Mouse (Mus musculus): ENCODE measurements around the gene Neu3. TPM values are rescaled to one million over a fixed set of nuclear protein-coding genes. Genes with fewer than 3 reads are reported as not detected.

Gene Neu3
- polyA plus RNA-seq, 1 experiment, result 0.88 TPM

DNA sequence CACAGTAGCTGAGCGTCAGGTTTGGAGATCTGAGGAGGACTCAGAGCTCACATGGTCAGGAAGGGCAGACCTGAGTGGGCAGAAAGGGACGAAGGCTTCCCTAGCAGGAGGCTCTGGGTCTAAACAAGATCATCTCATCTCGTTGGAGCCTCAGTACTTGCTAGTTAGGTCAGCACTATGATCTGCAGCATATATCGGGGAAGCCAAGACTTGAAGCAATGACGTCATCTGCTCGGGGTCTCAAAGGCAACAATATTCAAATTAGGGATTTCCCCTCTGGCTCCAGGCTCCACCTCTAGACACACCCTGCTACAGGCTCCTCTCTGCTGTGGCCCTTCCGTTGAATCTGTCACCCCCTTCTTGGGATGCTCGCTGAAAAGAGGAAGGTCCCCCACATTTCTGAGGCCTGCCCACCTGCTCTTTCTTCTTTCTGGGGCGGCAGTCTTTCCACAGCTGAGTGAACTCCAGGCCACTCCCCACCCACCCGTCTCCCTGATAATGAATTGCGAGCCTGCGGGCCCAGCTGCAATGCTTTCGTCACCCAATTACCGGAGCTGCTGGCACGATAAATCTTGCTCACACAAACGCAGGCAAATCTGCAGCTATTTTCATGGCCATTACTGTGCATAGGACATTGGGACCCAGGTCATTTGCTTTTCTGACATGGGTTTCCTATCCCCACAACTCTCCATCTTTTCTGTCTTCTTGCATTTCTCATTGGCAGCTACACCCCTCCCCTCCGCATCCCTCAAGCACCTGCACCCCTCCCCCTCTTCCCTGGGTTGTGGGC is 32.8 kb downstream of the Neu3 start:
- Histone ChIP-seq H3ac (ENCODE audit: control insufficient read depth, insufficient read length) (no peak overlapping the region), H3K36me3 (ENCODE audit: control insufficient read depth, insufficient read depth) (no peaks in the 10 kb centered on the region), H3K4me2 (ENCODE audit: low read depth) (peak overlapping the region; percentile 18), H3K27me3 (ENCODE audit: control insufficient read depth, insufficient read depth, insufficient read length) (peaks cover 11% of the 10 kb centered on the region), H3K79me2 (ENCODE audit: control insufficient read depth, insufficient read depth) (no peaks in the 10 kb centered on the region), H3K4me3 (no peak overlapping the region)
- no peak for TF ChIP-seq MYOG (IDR thresholded peaks at IDR 0.05; ENCODE audit: control insufficient read depth in 1 of 3, insufficient read depth in 1 of 3, insufficient read length in 2 of 3, low read depth in 2 of 3)
- TF ChIP-seq E2F4 (IDR thresholded peaks at IDR 0.05; ENCODE audit: insufficient read depth), result no peak
- TF ChIP-seq SRF (IDR thresholded peaks at IDR 0.05; ENCODE audit: control insufficient read depth, insufficient read length, low read depth), result no peak

DNA sequence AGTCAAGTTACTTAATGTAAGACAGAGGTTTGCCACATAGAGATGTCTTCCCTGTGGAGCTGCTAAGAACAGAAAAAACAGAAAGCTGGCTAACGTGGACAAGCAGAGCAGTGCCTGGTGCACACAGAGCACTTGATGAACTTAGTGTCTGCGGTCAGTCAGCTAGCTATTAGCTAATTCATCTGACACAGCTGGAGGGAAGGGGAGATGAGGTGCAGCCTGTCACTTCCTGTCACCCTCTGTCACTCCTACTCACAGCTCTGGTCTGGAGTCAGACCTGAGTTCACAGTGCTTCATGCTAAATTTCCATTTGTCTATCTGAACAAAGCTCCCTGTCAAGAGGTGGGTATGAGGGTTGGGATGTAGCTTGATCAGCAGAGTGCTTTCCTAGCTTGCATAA is 34.1 kb downstream of the Neu3 start:
- Histone ChIP-seq H3K4me2 (ENCODE audit: low read depth) (no peak overlapping the region), H3K27me3 (ENCODE audit: control insufficient read depth, insufficient read depth, insufficient read length) (peaks cover 11% of the 10 kb centered on the region), H3ac (ENCODE audit: control insufficient read depth, insufficient read length) (no peak overlapping the region), H3K36me3 (ENCODE audit: control insufficient read depth, insufficient read depth) (no peaks in the 10 kb centered on the region), H3K79me2 (ENCODE audit: control insufficient read depth, insufficient read depth) (no peaks in the 10 kb centered on the region), H3K4me3 (no peak overlapping the region)
- TF ChIP-seq USF1 (IDR thresholded peaks at IDR 0.05; ENCODE audit: low read depth) (no peak), CEBPB (IDR thresholded peaks at IDR 0.05; ENCODE audit: insufficient read depth, poor library complexity, severe bottlenecking) (no peak), MYOD1 (IDR thresholded peaks at IDR 0.05; ENCODE audit: control insufficient read depth in 1 of 3, insufficient read length in 2 of 3, low read depth in 2 of 3) (no peak), POLR2A (IDR thresholded peaks at IDR 0.05; ENCODE audit: insufficient read length, low read depth) (no peak), MAX (IDR thresholded peaks at IDR 0.05; ENCODE audit: low read depth) (no peak), MYOG (IDR thresholded peaks at IDR 0.05; ENCODE audit: control insufficient read depth in 1 of 3, insufficient read depth in 1 of 3, insufficient read length in 2 of 3, low read depth in 2 of 3) (no peak), TCF12 (IDR thresholded peaks at IDR 0.05; ENCODE audit: insufficient read depth, poor library complexity, severe bottlenecking) (no peak), REST (IDR thresholded peaks at IDR 0.05; ENCODE audit: insufficient read depth, insufficient read length) (no peak), E2F4 (IDR thresholded peaks at IDR 0.05; ENCODE audit: insufficient read depth) (no peak), SRF (IDR thresholded peaks at IDR 0.05; ENCODE audit: control insufficient read depth, insufficient read length, low read depth) (no peak), POLR2AphosphoS2 (IDR thresholded peaks at IDR 0.05; ENCODE audit: insufficient read length, low read depth) (no peak), TCF3 (IDR thresholded peaks at IDR 0.05; ENCODE audit: insufficient read length, low read depth) (no peak)

GRCm38 (mm10) chr7:99790816-99791215 is 37.4 kb downstream of the Neu3 start:
- H3K27me3 ChIP-seq (ENCODE audit: control insufficient read depth, insufficient read depth, insufficient read length), result peaks cover 5% of the 10 kb centered on the region
- H3ac ChIP-seq (ENCODE audit: control insufficient read depth, insufficient read length), result no peak overlapping the region
- no peak overlapping the region for H3K4me2 ChIP-seq (ENCODE audit: low read depth)
- H3K4me3 ChIP-seq, result no peak overlapping the region
- no peaks in the 10 kb centered on the region for H3K79me2 ChIP-seq (ENCODE audit: control insufficient read depth, insufficient read depth)
- TF ChIP-seq USF1 (IDR thresholded peaks at IDR 0.05; ENCODE audit: low read depth) (no peak), CEBPB (IDR thresholded peaks at IDR 0.05; ENCODE audit: insufficient read depth, poor library complexity, severe bottlenecking) (no peak), POLR2AphosphoS2 (IDR thresholded peaks at IDR 0.05; ENCODE audit: insufficient read length, low read depth) (no peak), REST (IDR thresholded peaks at IDR 0.05; ENCODE audit: insufficient read depth, insufficient read length) (no peak), TCF12 (IDR thresholded peaks at IDR 0.05; ENCODE audit: insufficient read depth, poor library complexity, severe bottlenecking) (no peak), E2F4 (IDR thresholded peaks at IDR 0.05; ENCODE audit: insufficient read depth) (no peak), MYOG (IDR thresholded peaks at IDR 0.05; ENCODE audit: control insufficient read depth in 1 of 3, insufficient read depth in 1 of 3, insufficient read length in 2 of 3, low read depth in 2 of 3) (no peak), MAX (IDR thresholded peaks at IDR 0.05; ENCODE audit: low read depth) (no peak), SRF (IDR thresholded peaks at IDR 0.05; ENCODE audit: control insufficient read depth, insufficient read length, low read depth) (no peak), TCF3 (IDR thresholded peaks at IDR 0.05; ENCODE audit: insufficient read length, low read depth) (no peak), POLR2A (IDR thresholded peaks at IDR 0.05; ENCODE audit: insufficient read length, low read depth) (no peak), MYOD1 (IDR thresholded peaks at IDR 0.05; ENCODE audit: control insufficient read depth in 1 of 3, insufficient read length in 2 of 3, low read depth in 2 of 3) (no peak)
- no peaks in the 10 kb centered on the region for H3K36me3 ChIP-seq (ENCODE audit: control insufficient read depth, insufficient read depth)

- H3ac ChIP-seq (ENCODE audit: control insufficient read depth, insufficient read length), result no peak overlapping the region
- H3K79me2 ChIP-seq (ENCODE audit: control insufficient read depth, insufficient read depth), result no peaks in the 10 kb centered on the region
- H3K27me3 ChIP-seq (ENCODE audit: control insufficient read depth, insufficient read depth, insufficient read length), result peaks cover 5% of the 10 kb centered on the region
- H3K36me3 ChIP-seq (ENCODE audit: control insufficient read depth, insufficient read depth), result no peaks in the 10 kb centered on the region
- H3K4me3 ChIP-seq, result no peak overlapping the region
- no peak overlapping the region for H3K4me2 ChIP-seq (ENCODE audit: low read depth)
- TF ChIP-seq TCF3 (IDR thresholded peaks at IDR 0.05; ENCODE audit: insufficient read length, low read depth), result no peak
- no peak for TF ChIP-seq MYOD1 (IDR thresholded peaks at IDR 0.05; ENCODE audit: control insufficient read depth in 1 of 3, insufficient read length in 2 of 3, low read depth in 2 of 3)
- no peak for TF ChIP-seq CEBPB (IDR thresholded peaks at IDR 0.05; ENCODE audit: insufficient read depth, poor library complexity, severe bottlenecking)
- no peak for TF ChIP-seq MAX (IDR thresholded peaks at IDR 0.05; ENCODE audit: low read depth)
- TF ChIP-seq POLR2A (IDR thresholded peaks at IDR 0.05; ENCODE audit: insufficient read length, low read depth), result no peak
- TF ChIP-seq REST (IDR thresholded peaks at IDR 0.05; ENCODE audit: insufficient read depth, insufficient read length), result no peak
- no peak for TF ChIP-seq POLR2AphosphoS2 (IDR thresholded peaks at IDR 0.05; ENCODE audit: insufficient read length, low read depth)
Observed at GRCm38 (mm10) chr7:99788563-99788962, 39.7 kb downstream of the Neu3 start.

DNA sequence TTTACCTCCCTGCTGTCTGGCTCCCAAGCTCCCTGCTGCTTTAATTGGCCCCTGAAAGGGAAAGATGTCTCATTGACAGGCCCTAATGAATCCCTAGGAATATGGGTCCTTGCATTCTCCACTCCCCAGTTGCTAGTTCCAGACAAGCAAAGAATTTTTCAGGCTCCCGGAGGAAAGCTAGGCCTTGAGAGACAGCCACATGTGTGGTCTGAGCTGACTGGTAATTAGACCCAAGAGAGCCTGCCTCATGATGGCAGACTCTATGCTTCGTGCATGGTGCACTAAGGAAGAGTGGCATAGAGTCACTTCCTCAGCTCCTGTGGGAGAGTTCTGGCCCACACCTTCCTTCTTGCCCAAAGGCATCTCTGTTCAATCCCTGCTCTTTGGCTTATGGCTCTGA is 40.3 kb downstream of the Neu3 start:
- TF ChIP-seq POLR2AphosphoS2 (IDR thresholded peaks at IDR 0.05; ENCODE audit: insufficient read length, low read depth), result no peak
- Histone ChIP-seq H3K79me2 (ENCODE audit: control insufficient read depth, insufficient read depth) (no peaks in the 10 kb centered on the region), H3K4me2 (ENCODE audit: low read depth) (no peak overlapping the region), H3K36me3 (ENCODE audit: control insufficient read depth, insufficient read depth) (no peaks in the 10 kb centered on the region), H3K4me3 (no peak overlapping the region), H3ac (ENCODE audit: control insufficient read depth, insufficient read length) (no peak overlapping the region), H3K27me3 (ENCODE audit: control insufficient read depth, insufficient read depth, insufficient read length) (peaks cover 5% of the 10 kb centered on the region)
